1 mouse cellular context compared by ENCODE assay signal in the genomic region with DNA sequence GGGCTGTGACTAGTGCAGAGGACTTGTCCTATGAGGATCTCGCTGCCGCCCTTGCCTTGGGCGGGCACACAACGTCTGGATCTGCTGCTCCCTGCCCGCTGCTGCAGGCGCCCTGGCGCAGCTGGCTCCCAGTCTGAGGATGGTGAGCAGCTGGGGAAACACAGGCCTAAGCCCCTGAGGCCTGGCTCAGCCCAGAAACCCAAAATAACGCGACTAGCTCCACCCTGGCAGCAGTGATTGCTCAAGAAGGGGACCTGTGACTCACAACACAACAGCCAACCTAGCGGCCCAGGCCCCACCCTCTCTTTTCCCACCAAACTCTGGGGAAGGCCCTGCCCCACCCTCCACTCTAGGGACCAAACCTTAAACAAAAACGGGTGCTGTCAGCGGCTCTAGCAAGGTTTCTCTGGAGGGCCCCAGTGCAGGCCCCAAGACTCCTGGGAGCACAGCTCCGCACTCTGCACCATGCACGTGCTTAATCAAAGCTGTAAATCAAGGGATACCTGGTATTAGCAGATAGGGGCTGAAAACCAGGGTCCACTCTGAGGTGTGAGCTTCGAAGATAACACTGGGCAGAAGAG.
A peak's percentile ranks its signal among the peaks of the same experiment; 100 is the strongest.
TF ChIP-seq lines count a peak whose summit lies in the region.

No protein-coding gene starts in this region.

TF ChIP-seq in CH12.LX, 34 proteins besides CTCF, POLR2A, EP300 and RAD21 (continued from another document):
- TF ChIP-seq NELFE (IDR thresholded peaks at IDR 0.05; ENCODE audit: low read depth, low read length) (no peak), CHD1 (IDR thresholded peaks at IDR 0.05; ENCODE audit: low read depth, low read length) (no peak), GABPA (IDR thresholded peaks at IDR 0.05; ENCODE audit: insufficient replicate concordance, low read depth, low read length) (no peak), TCF12 (IDR thresholded peaks at IDR 0.05; ENCODE audit: low read depth, low read length) (peak; percentile 83), USF2 (conservative IDR thresholded peaks at IDR 0.05; ENCODE audit: low read depth, low read length) (no peak), SIN3A (IDR thresholded peaks at IDR 0.05; ENCODE audit: low read length) (0 out of 2 replicates have a peak, but pooled peaks have one; percentile 20), KAT2A (IDR thresholded peaks at IDR 0.05; ENCODE audit: insufficient replicate concordance, low read length) (no peak), HCFC1 (IDR thresholded peaks at IDR 0.05; ENCODE audit: low read depth, low read length) (no peak), ETS1 (conservative IDR thresholded peaks at IDR 0.05; ENCODE audit: low read depth, low read length) (peak; percentile 60), TBP (conservative IDR thresholded peaks at IDR 0.05; ENCODE audit: low read depth, low read length) (no peak), MXI1 (IDR thresholded peaks at IDR 0.05; ENCODE audit: low read depth, low read length) (peak; percentile 36; the same call in 1 of the 2 replicates), MEF2A (IDR thresholded peaks at IDR 0.05; ENCODE audit: borderline replicate concordance, low read depth, low read length) (peak; percentile 87)
TF ChIP-seq in CH12.LX: peak in this region for 8.
